Mouse (Mus musculus): ENCODE data around the gene Matn4.

Gene Matn4

DNA sequence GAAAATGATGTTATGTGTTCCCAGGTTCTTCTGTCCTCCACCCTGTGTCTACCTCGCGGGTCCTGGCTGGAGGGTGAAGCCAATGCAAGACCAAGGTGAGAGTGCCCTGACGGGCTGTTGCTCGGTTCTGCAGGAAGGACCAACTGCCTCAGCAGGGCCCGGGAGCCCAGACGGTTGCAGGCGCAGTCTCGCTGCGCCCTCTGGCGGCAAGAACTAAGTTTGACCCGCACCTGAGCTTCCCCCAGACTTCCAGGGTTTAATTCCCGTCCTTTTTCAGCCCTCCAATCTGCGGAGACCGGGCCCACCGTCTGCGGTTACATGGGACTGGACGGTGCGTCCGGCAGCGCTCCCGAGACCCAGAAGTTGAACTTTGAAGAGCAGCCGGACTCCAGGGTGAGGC, 2.7 kb upstream of the Matn4 start:
- no peak for DNase-seq

DNA sequence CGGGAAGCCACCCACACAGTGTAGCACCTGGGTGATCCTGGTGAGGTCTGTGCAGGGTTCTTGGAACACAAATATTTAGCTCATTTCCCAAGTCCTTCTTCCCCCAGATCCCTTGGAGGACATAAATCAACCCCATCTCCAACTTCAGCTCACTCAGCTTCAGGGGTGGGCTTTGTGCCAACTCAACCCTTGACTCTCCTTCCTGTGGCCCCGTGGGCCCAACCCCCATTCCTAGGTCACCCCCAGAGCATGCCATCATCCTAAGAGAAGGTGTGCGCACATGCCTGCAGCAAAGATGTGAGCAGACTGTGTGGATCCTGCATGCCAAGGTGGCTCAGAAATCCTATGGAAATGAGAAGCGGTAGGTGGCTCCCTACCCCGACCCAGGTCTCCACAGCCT, 559 bp upstream of the Matn4 start:
- no peak for DNase-seq

DNA sequence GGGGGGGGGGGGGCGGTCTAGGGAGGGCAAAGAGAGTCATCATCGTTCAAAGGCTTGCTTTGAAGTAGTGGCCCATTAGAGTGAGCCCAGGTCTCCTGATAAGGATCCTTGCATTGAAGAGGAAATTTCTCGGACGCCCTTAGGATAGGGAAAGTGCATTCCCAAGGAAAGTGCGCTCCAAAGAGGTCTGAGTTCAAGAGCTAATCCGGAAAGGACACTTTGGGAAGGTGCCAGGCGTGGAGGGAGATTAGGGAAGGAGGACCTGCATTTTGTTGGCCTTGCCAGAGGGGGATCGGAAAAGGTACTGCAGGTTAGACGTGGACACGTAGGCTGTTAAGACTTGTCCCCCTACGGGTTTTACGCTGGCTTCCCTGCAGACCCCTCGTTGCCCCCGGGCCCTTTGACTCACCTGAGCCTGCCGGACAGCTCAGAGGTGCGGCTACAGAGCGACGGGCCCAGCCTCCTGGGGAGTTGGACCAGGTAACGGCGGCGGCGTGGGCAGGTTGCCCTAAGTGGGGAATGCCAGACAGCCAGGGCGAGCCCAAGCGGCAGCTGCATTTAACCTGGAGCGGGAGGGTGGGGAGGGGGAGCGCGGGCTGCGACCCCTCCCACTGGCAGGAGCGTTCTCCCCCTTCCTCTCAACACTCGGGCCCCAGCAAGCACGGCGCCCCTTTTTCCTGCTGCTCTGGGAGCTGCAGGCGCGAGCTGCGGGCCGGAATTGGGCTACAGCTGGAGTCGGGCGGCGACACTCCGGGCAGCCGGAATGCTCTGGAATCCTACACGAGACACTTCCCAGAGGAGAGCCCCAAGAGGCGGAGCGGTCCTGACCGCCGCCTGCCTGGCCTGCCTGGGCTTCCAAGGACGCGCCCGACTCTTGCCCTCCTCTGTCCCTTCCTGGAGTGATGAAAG, 624 bp downstream of the Matn4 start:
- no peak for DNase-seq

DNA sequence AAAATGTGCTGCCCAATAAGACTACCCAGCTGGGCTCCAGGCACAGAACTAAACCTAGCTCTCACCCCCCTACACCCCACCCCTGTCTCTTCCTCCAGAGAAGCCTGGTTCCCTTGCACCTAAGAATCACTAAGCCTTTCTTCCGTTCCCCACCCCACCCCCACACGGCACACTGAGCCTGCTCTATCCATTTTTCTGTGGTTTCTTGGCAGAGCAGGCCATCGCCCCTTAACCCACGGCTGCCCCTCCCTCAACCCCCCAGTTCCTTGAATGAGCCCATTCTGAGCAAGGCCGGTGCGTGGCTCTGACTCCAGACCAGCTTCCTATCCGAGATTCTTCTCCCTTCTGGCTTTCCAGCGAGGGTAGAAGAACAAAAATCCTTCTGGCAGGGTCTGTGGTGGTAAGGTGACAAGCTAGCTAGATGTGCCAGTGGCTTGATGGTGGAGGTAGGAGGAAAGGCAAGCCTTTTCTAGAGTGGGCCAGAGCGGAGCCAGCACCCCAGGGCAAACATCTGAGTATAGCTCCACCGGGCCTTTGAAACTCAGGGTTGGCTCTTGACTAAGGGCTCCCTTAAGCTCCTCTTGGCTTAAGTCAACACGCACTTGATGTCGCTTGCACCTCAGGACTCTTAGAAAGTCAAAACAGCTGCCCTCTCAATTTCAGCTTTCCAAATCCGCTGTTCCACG, 1.4 kb downstream of the Matn4 start:
- no peak for DNase-seq

DNA sequence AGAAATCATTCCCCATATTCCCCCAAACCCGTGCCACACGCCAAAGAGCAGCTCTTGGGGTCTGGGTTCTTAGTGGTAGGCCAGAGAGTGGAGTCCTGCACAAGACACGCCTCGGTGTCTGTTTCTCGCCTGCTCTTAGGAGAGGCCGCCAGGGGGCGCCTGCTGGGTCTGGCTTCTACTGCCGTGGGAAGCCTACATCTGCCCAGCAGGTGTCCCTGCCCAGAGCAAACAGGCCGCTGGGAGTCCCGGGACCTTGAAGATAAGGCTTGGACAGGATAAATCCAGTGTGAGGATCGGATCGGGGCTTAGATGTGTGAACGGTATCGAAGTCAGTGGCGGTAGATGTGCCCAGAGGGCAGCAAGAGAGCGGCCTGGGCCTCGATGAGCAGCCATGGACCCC, 2.1 kb downstream of the Matn4 start, which contains the start of gene Rbpjl:
Gene Rbpjl, plus strand, starts transcription at position 236 of the 400 bp plus-strand sequence.
- DNase-seq = peak; percentile 55

DNA sequence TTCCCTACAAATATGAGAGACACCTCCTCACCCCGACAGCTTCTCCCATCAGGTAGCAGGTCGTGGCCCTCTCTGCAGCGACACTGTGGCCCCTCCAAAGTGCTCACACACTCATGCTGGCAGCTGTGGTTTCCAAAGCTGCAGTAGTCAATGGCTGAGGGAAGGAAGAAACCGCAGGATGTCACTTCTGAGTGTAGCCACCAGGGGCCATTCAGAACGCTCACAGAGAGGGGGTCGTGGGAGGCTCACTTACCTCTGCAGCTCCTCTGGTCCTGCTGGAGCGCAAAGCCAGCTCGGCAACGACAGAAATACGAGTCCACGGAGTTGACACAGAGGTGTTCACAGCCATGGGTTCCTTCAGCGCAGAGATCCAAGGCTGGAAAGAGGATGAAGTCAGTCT, 8.0 kb downstream of the Matn4 start:
- DNase-seq = no peak

DNA sequence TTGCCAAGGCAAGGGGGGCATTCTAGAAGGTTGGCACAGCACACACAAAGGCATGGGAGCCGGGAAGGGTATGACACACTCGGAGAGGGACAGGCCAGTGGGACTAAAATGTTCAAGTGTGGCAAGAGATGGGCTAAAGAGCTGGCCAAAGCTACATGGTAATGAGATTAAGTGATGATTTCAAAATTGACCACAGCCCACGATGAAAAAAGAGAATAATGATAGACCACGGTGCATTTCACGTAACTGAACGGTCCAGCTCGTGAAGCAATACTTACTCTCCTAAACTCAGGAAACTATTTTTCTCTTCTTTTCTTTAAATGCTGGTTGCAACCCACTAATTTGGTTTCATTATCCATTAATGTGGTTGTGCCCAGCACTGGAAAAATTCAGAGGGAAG, 8.9 kb downstream of the Matn4 start:
- no peak for DNase-seq

DNA sequence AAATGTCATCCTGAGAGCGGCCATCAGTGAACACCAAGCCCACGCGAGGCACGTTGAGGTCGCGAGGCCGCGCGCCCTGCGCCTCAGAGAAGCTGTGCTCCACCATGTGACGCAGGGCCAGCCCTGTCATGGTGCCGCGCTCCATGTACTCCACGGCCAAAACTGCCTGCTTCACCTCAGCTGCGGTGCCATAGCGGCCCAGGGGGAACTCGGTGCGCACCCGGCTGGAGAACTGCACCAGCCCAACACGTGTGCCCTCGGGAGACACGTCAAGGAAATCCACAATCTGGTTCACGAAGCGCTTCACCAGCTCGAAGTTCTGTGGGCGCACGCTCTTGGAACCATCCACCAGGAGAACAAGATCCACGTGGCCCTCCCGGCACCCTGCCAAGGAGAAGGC, 11.8 kb downstream of the Matn4 start:
- no peak for DNase-seq

DNA sequence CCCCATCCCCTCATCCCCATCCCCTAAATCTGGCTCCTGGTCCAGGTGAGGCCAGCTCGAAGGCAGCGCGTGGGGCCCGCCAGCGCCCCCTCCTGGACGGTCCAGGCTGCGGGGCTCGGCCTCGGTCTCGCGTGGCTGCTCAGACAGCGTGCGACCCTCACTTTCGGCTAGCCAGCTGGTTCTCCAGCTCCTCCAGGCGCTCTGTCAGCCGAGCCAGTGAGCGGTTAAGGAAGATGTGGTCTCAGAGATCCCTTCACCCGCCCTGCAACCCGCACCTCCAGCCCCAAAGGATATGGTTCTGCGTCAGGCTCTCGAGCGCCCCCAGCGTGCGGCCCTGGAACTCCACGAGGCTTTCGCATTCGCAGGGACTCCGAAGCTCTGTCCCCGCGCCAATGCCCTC, 15.5 kb downstream of the Matn4 start:
- peak; percentile 79 for DNase-seq

DNA sequence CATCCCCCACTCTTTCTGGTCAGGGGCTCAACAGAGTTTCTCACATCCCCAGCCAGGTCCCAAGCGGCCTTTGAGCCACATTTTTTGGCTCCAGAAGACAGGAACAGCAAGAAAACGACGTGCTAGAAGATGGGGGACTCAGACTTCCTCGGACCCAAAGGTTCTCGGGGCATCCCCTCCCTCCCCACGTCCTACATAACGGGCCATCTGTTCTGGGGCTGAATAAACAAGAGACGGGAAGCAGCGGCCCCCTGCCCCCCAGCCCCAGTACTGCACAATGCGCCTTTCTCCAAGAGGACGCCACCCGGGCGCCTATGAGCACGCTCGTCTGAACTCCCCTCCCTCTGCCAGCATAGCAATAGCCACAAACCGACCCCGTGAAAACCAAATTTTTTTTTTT, 15.9 kb downstream of the Matn4 start, which contains the start of gene Slpi:
Gene Slpi, minus strand, starts transcription at position 76 of the 400 bp plus-strand sequence.
- peak; percentile 79 for DNase-seq

DNA sequence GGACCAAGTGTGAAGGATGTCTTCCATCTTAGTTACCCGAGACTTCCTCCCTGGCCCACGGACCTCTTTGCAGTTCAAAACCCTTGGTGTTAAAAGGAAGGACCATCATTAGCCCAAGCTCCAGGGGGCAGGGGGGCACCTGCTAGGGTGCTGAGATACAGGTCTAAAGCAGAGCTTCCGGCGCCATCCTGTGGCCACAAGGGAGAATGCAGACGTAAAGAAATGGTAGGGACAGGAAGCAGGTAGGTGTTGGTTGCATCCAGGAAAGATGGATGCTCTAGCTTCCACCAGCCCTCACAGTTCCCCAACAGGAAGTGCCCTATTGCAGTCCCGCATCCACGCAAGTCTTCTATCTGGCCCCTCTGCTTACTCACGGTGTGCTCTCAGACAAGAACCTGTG, 18.0 kb downstream of the Matn4 start:
- DNase-seq = peak; percentile 55

DNA sequence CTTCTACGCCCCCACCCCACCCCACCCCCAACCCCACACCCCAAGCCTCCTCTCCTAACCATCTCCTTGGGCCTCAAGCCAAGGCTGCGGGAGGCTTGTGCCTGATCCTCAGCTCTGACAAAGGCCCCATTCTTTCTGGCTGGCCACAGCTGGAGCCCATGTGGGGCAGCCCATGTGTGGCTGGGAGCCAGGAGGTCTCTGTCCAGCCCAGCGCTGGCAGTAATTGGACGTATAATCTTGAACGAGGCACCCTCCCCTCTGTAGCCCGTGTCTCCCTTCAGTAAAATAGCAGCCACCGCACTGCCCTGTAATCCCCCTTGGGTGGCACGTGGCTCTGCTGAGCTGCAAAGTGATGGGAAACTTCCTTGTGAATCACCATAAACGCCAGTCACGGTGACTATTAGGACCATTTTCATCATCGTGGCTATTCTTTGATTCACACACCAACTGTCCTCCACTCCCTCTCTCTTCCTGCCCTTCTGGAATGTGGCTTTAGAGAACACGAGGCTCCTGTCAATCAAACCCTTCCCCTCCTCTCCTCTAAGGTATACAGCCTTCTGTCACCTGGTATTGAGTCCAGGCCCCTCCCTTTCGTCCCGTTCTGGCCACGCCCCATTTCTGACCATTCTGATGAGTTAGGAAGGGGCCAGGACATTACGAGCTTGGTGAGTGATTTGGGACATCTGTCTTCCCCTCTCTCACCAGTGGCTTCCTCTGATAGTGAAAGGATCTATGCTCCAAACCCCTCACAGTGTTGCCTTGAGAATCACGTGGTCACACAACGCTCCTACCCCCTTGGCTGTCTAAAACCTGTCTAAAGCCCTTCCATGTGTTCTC, 18.8 kb downstream of the Matn4 start:
- DNase-seq = peak; percentile 69

DNA sequence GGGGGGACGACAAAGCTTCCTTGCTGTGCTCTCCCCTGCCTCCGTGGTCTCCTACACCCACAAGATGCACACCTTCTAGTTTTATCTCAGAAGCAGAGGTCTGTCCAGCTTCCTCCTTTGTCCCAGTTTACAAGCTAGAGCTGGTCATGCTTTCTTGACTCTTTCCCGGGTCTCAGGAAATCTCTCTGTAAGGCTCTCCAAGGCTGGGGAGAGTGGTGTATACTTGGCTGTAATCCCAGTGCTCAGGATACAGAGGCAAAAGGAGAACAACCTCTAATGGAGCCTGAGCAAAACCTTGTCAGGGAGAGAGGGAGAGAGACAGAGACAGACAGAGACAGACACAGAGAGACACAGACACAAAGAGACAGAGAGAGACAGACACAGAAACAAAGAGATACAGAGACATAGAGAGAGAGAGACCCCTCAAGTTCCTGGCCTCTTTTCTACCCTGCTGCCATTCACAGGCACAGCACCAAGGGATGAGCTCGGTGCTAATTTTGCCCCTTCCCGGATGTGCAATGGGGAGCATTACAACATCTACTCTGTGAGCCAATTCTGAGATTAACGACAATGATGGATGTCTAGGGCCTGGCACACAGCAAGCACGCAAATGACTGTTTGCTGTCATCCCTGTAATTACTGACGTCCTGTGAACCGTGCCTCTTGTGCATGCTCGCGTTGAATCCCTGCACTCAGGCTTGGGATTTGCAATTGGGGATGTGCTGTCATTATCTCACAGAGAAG, 21.1 kb downstream of the Matn4 start:
- DNase-seq = no peak

DNA sequence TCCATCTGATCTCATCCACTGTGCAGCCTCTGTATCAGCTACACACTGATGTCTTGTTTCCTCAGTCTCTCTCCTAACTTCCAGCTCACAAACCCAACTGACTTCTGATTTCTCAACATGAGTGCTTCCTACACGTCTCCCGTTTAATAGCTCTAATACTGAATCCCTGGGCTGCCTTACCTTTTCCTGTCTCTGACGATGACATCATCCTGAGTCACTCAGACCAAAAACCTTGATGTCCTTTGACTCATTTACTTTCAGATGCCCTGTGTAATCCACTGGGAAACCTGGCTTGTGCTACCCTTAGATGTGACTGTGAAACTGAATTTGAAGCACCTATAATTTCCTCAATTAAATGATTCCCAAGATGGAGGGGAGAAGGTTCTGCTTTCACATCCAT, 22.0 kb downstream of the Matn4 start:
- DNase-seq = no peak

DNA sequence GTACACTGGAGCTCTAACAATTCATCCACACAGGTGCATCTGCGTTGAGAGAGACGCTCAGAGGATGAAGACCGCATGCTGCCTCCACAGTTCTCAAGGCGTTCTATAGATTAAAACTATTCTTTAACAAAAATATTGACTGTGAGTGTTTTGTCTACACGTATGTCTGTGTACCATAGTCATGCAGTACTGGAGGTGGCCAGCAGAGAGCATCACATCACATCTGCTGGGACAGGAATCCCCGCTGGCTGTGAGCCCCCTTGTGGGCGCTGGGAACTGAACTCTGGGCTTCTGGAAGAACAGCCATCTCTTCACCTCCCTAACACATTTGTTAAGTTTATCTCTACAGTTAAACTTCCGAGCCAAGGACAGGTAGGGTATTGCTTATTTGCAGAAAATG, 23.2 kb downstream of the Matn4 start:
- no peak for DNase-seq

DNA sequence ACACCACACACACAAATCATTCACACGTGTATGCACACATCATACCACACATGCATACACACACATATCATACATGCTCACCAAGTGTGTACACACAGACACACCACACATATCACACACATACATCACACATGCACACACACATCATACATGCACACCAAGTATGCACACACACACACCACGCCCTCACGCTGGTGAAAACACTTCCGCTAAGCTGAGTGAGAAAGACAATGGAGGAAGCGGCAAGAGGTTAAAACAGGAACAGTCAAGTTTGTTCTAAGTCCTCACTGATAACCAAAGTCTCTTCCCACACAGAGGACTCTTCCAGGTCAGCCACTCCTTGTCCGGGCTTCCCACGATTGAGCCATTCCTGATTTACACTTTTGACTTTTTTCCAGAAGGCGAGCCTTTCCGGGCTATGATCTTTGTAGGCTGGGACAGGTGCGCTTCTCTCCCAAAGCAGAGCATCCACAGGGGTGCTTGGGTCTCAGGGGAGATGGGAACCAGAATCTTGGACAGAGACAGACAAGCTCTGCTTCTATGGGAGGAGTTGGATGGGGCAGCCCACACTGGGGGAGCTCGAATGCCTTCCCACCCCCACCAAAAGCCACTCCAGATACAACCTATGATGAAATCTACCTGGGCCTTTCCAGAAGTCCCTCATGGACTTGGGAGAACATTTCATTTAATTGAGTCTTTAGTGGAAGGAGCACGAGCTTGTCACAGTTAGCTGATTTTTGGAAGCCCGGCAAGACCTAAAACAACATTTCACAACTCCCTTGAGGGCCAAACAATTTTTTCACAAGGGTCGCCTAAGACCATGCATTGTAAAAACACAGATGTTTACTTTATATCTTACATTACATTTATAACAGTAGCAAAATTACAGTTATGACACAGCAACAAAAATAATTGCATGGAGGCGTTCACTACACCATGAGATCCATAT, 27.2 kb downstream of the Matn4 start:
- no peak for DNase-seq

DNA sequence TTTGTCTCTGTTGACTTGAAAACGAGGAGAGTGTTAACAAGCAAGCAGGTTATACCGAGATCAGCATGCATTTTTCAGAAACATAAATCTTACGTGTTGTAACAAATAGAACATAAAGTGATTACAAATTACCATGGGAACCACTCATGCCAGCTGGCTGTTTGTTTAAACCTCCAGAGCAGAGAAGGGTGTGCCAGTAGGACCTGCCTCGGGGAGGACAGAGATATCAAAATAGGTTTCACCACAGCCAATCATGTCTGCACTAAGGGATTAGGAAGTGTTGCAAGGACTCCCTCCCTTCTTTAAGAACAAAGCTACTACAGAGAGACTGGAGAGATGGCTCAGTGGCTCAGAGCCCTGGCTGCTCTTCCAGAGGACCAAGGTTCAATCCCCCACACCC, 31.8 kb downstream of the Matn4 start:
- peak; percentile 28 for DNase-seq

DNA sequence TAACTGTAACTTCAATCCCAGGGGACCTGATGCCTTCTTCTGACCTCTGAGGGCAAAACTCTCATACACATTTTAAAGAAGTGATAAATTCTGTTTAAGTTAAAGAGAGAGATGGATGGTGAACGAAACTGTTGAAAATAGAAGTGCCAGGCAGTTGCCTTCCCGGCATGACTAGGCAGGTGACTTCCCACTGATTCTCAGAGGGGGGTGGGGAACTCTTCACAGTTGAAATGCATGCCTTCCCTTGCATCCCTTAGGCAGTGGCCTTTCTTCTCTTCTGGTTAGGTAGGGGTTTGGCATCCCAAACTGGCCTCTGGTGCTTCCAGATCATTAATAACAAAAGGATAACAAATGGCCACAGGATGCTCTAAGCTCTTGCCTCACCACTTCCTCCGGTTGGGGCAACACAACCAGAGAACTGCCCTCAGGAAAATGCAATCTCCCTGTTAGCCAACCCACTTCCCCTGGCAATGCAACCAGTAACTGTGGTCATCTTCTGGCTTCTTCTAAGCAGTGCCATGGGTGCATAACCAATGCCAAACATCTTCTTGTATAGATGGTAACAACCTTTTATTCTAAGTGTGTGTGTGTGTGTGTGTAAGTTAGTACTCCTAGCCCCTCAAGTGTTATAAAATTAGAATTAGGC, 32.4 kb downstream of the Matn4 start:
- no peak for DNase-seq

DNA sequence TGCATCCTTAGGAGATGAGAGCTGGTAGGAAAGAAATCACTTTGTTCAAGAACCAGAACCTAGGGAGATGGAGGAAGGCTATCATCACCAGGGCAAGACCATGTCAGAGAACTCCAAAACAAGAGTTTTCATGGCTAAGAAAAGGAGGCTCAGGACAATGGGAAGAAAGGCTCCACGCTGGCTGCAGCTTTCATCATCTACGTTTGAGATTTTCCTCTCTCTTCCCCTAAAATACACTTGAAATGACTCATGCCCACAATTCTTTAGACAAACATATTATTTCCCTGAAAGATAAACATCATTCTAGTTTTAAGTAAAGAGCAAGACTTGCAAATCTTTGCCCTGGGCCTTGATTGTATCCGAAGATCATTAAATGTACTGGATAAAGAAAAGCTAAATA, 33.6 kb downstream of the Matn4 start:
- no peak for DNase-seq

DNA sequence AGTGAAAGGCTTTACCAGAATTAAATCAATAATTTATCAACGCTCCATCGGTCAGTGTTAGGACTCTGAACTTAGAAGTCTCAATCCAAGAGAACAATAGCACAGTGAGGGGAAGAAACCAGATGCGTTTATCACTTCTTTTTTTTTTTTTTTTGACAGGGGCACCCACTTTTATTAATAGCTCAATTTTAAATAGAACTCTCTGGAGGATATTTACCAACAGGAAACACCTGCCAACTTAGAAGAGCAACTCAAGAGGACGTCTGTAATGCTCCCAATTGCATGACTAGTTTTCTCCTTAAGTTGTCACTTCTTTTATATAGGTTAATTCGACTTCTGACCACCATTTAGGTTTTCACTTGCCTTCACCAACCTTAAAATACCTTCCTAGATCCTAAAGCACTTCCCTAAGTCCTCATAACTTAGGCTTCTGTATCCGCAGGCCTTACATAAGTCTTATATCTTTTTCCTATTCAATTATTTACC, 36.3 kb downstream of the Matn4 start:
- no peak for DNase-seq

DNA sequence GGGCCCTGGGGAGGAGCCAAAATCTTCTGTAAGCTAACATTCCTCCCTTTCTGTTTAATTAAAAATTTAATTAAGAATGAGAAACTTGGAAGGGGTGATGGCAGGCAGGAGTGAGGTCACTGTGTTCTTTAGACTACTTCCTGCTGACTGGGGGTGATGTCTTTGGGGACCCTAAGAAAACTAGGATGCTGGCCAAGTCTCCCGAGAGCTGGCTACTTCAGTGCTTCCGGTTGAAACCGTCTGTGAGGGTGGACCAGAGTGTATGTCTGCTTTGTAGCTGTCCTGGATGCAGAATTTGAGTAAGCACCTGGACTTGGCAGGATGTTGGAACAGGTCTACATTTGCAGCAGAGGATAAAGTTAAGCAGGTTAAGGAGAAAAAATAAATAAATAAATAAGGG, 38.0 kb downstream of the Matn4 start:
- no peak for DNase-seq
